Mouse (Mus musculus) lung, postnatal 0 days (tissue): ENCODE results near the gene Amot.

ENCODE experiments used
- CTCF ChIP-seq: IDR thresholded peaks from 2 replicates; pipeline ENCODE4 v1.5.1; 2016; ENCODE audit warnings: antibody characterized with exemption, mild to moderate bottlenecking
- EP300 ChIP-seq: IDR thresholded peaks from 2 replicates; pipeline ENCODE4 v1.6.1; 2016; ENCODE audit warnings: antibody characterized with exemption, mild to moderate bottlenecking, control low read depth

DNA sequence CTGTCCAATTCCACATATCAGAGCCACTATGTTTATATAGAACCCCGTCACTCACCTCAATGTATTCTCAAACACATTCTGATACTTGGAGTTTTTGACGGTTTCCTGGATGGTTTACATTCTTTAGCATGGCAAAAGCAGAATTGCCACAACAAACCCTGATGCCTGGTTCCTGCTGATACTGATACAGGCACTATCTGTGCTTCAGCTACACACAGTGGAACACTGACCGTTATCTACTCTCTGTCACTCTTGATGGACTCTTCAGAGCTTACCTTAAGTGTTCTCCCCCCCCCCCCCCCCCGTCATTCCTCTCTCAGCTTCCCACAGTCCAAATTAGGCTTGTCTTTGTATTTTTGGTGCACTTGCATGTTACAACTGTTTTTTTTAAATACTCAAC, 98.9 kb downstream of the Amot start:
- no peak for TF ChIP-seq CTCF
- TF ChIP-seq EP300 = no peak
